Mouse (Mus musculus) thymus, adult 2 months (tissue): Measurements from ENCODE around the gene Nck1.

Experiments
- CTCF ChIP-seq: fragments of 200-500 bp; IDR thresholded peaks from 2 replicates; pipeline ENCODE4 v1.5.1; 2012; ENCODE audit warnings: mild to moderate bottlenecking, control low read depth, low read length, moderate library complexity, borderline replicate concordance; ENCODE audit not compliant: control insufficient read depth, poor library complexity, insufficient read depth; ENCODE audit errors: extremely low read depth
- POLR2A ChIP-seq: fragments of 200-500 bp; IDR thresholded peaks from 2 replicates; pipeline ENCODE4 v1.6.1; 2012; ENCODE audit warnings: mild to moderate bottlenecking, low read length, control low read depth, moderate library complexity; ENCODE audit not compliant: control insufficient read depth, poor library complexity, insufficient read depth; ENCODE audit errors: extremely low read depth

- TF ChIP-seq POLR2A (no peak), CTCF (no peak)
These were observed 75.7 kb downstream of the Nck1 start for GRCm38 (mm10) chr9:100470228-100470627.
